Mouse (Mus musculus): ENCODE measurements at regions not wholly inside any gene's neighbourhood (a gene's known extent, or its start where the extent isn't known, plus 50 kb on each side); places are given as distances from the start of the nearest gene placed in this dataset.

DNA sequence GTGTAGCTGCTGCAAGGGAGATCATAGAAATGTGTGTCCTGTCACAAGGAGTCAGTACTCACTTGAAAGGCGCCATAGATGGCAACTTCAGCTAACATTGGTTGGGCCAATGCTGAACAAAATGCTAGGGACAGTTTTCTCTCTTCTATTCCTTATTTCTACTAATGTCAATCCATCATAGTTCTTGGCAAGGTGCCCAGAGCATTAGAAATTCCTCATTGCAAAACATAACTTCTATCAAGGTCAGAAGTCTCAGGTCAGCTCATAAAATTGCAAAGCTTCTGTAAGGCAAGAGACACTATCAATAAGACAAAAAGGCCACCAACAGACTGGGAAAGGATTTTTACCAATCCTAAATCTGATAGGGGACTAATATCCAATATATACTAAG is 106.3 kb downstream of the D1Ertd622e start:
- H3K4me1 ChIP-seq (ENCODE audit: control insufficient read depth, insufficient read depth, low read length): no peaks in the 10 kb centered on the region
- 75% methylated on average over 1 of the region's 1 CpGs for WGBS
- H3K9me3 ChIP-seq (ENCODE audit: control insufficient read depth, low read length): no peaks in the 10 kb centered on the region
- no peaks in the 10 kb centered on the region for H3K36me3 ChIP-seq (ENCODE audit: control insufficient read depth, insufficient read depth, low read length)
- H3K27me3 ChIP-seq (replicated peaks; ENCODE audit: control insufficient read depth, insufficient read depth, low read length): no peaks in the 10 kb centered on the region
- ATAC-seq (ENCODE audit: low read depth): no peak
- no peak overlapping the region for H3K9ac ChIP-seq (ENCODE audit: low read depth, low read length)
- H3K4me2 ChIP-seq (ENCODE audit: low read depth, low read length): no peak overlapping the region
- DNase-seq (ENCODE audit: low spot score): no peak
- H3K4me3 ChIP-seq (ENCODE audit: low read depth, low read length): no peak overlapping the region
- no peak overlapping the region for H3K27ac ChIP-seq (replicated peaks; ENCODE audit: low read depth, low read length)

DNA sequence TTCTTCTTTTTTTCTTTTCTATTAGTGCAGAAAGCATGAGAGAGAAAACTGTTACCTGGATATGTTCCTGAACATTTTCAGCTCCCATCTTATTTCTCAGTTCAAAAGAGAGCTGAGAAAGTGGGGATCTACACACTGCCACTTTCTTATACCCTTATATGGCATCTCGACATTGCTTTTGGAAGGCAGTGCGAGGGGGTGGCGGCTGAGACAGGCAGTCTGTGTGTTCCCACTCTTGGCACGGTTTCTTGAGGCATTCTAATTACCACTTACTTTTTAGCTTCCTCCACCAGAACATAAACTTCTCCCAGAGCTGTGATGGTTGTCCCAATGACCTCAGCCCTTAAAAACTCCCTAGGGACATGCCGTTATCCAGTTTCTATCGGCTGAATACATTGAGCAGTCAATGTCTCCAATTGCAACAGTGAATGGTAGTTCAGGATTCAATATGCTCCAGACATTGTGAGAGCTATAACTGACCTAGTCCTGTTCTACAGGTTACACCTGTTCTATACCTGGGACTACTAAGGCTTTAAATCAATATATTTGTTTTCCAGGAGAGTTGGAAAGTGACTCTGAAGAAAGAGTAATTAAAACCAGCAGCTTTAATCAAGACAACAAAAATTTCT is 106.8 kb downstream of the D1Ertd622e start:
- Histone ChIP-seq H3K4me2 (ENCODE audit: low read depth, low read length) (no peak overlapping the region), H3K9me3 (ENCODE audit: control insufficient read depth, low read length) (no peaks in the 10 kb centered on the region), H3K9ac (ENCODE audit: low read depth, low read length) (no peak overlapping the region), H3K4me3 (ENCODE audit: low read depth, low read length) (no peak overlapping the region), H3K4me1 (ENCODE audit: control insufficient read depth, insufficient read depth, low read length) (no peaks in the 10 kb centered on the region), H3K27ac (replicated peaks; ENCODE audit: low read depth, low read length) (no peak overlapping the region), H3K36me3 (ENCODE audit: control insufficient read depth, insufficient read depth, low read length) (no peaks in the 10 kb centered on the region), H3K27me3 (replicated peaks; ENCODE audit: control insufficient read depth, insufficient read depth, low read length) (no peaks in the 10 kb centered on the region)
- DNase-seq (ENCODE audit: low spot score) (peak; percentile 42), ATAC-seq (ENCODE audit: low read depth) (0 out of 2 replicates have a peak, but pooled peaks have one; percentile 12)
- 60% methylated on average over 6 of the region's 6 CpGs for WGBS

DNA sequence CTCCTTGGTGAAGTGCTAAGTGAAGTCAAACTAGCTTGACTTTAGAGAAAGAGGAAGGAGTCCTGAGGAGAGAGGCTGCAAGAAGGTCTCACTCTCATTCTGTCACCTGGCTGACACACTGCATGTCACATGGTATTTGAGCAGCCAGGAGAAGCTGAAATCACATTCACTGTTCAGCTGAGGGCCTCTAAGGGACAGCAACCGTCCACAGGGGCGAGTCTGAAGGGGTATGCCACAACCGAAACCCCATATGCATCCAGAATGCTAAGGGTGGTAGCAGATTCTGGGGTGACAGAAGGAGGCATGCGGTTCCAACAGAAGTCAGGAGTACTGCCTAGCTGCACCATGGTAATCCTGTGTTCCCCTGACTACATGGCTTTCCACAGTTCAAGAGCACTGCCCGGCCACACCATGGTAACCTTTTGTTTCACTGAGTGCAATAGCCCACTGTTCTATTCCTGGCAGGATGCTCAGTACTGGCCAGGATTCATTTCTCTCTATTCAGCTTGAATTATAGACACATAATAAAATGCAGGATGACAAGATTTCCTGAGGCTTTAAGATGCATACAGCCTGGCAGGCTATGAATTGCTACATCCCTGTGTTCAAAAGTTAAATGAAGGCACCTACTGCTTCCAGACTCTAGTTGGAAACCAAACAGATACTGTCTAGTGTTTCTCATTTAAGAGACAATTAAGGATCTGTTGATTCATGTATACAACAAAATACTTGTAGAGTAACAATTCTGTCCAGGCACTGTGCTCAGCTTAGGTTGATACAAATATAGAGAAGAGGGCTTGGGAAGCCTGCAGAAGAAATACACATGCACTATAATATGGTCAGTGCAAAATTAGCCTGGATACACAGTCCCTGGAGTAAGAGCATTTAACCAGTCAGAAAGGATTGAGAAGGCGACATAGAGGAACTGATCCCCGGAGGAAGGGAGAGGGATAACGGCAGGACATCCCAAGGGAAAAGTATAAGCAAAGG is 108.1 kb downstream of the D1Ertd622e start:
- Histone ChIP-seq H3K27me3 (replicated peaks; ENCODE audit: control insufficient read depth, insufficient read depth, low read length) (no peaks in the 10 kb centered on the region), H3K9ac (ENCODE audit: low read depth, low read length) (no peak overlapping the region), H3K36me3 (ENCODE audit: control insufficient read depth, insufficient read depth, low read length) (no peaks in the 10 kb centered on the region), H3K4me2 (ENCODE audit: low read depth, low read length) (no peak overlapping the region), H3K27ac (replicated peaks; ENCODE audit: low read depth, low read length) (no peak overlapping the region), H3K4me1 (ENCODE audit: control insufficient read depth, insufficient read depth, low read length) (no peaks in the 10 kb centered on the region), H3K4me3 (ENCODE audit: low read depth, low read length) (no peak overlapping the region), H3K9me3 (ENCODE audit: control insufficient read depth, low read length) (no peaks in the 10 kb centered on the region)
- DNase-seq (ENCODE audit: low spot score) (no peak), ATAC-seq (ENCODE audit: low read depth) (no peak)
- 85% methylated on average over 8 of the region's 8 CpGs for WGBS

DNA sequence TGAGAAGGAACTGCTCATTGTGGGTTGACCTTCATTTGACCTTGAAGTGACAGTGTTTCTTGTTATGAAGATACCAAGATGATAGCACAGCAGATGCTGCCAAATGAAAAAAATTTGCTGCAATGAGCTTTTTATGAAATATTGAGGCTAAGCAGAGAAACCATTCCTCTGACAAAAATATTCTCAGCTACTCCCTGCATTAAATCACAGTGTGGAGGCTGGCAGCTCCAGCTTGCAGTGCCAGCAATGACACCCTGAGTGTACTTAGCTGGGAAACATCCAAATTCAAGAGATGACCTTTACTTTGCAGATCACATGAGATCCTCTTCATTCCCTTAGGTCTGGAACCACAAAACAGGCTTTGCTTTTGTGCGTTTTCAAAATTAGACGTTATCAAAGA is 109.0 kb downstream of the D1Ertd622e start:
- H3K9ac ChIP-seq (ENCODE audit: low read depth, low read length): no peak overlapping the region
- no peaks in the 10 kb centered on the region for H3K27me3 ChIP-seq (replicated peaks; ENCODE audit: control insufficient read depth, insufficient read depth, low read length)
- no peak overlapping the region for H3K27ac ChIP-seq (replicated peaks; ENCODE audit: low read depth, low read length)
- H3K4me1 ChIP-seq (ENCODE audit: control insufficient read depth, insufficient read depth, low read length): no peaks in the 10 kb centered on the region
- 84% methylated on average over 2 of the region's 2 CpGs for WGBS
- no peak overlapping the region for H3K4me3 ChIP-seq (ENCODE audit: low read depth, low read length)
- H3K4me2 ChIP-seq (ENCODE audit: low read depth, low read length): no peak overlapping the region
- ATAC-seq (ENCODE audit: low read depth) (no peak), DNase-seq (ENCODE audit: low spot score) (no peak)
- H3K9me3 ChIP-seq (ENCODE audit: control insufficient read depth, low read length): no peaks in the 10 kb centered on the region
- H3K36me3 ChIP-seq (ENCODE audit: control insufficient read depth, insufficient read depth, low read length): no peaks in the 10 kb centered on the region

DNA sequence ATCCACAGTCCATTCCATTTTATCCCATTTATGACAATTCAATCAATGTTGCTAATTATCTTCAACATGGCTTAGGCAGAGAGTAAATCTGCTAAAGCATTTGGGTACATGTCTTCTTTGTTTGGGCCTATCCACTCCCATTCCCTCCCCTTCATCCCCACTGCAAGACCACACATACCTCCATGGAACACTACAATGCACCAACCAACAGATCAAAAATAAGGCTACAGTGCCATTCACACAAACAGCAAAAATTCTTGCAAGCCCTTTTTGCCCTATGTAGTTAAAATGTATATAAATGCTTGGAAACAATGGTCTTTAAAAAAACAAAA is 120.7 kb downstream of the D1Ertd622e start:
- H3K9me3 ChIP-seq (ENCODE audit: control insufficient read depth, low read length): no peaks in the 10 kb centered on the region
- no peak overlapping the region for H3K4me2 ChIP-seq (ENCODE audit: low read depth, low read length)
- H3K27me3 ChIP-seq (replicated peaks; ENCODE audit: control insufficient read depth, insufficient read depth, low read length): no peaks in the 10 kb centered on the region
- no peak overlapping the region for H3K27ac ChIP-seq (replicated peaks; ENCODE audit: low read depth, low read length)
- no peak overlapping the region for H3K4me3 ChIP-seq (ENCODE audit: low read depth, low read length)
- H3K9ac ChIP-seq (ENCODE audit: low read depth, low read length): no peak overlapping the region
- DNase-seq (ENCODE audit: low spot score): no peak
- no peak for ATAC-seq (ENCODE audit: low read depth)
- no peaks in the 10 kb centered on the region for H3K36me3 ChIP-seq (ENCODE audit: control insufficient read depth, insufficient read depth, low read length)
- H3K4me1 ChIP-seq (ENCODE audit: control insufficient read depth, insufficient read depth, low read length): no peaks in the 10 kb centered on the region

DNA sequence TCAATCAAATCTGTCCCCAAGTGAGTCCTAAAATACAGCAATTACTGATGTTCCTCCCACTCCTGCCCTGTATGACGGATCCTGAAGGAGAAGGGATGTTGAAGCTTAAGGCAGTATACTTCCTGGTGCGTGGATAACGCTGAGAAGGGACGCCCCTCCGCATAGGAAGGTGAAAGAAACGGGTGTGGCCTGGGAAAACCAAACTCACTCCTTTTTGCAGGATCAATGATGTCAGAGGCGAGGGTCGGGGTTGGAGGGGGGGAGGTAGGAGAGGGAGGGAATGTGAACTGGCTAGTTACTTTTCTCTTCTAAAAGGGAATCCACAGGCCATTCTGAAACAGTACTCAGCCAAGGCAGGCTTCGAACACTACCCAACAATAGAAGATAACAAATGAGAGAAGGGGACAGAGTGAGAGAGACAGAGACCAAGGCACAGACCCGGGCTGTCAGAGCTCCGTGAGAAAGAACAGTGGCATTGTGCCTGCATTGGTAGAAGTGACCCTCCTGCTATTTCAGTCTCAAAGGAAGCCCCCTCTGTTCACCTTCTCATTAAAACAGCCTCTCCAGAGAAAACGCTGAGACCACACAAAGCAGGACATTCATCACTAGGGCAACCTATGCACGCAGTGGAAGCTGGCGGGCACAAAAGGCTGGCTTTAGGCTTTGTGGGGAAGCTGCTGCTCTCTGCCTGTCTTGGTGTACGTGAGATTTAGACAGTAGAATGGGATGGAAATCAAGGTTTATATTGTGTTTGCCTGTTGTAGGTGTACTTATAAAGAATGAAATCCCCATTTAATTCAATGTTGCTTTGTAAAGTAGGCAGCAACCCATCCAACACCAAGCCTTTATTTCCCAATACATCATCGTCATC is 121.3 kb downstream of the D1Ertd622e start:
- WGBS: 45% methylated on average over 16 of the region's 16 CpGs
- no peak overlapping the region for H3K27ac ChIP-seq (replicated peaks; ENCODE audit: low read depth, low read length)
- ATAC-seq (ENCODE audit: low read depth) (no peak; the same call in 1 of the 2 replicates), DNase-seq (ENCODE audit: low spot score) (peak; percentile 24)
- H3K4me2 ChIP-seq (ENCODE audit: low read depth, low read length): no peak overlapping the region
- no peak overlapping the region for H3K4me3 ChIP-seq (ENCODE audit: low read depth, low read length)
- H3K9ac ChIP-seq (ENCODE audit: low read depth, low read length): no peak overlapping the region
- no peaks in the 10 kb centered on the region for H3K36me3 ChIP-seq (ENCODE audit: control insufficient read depth, insufficient read depth, low read length)
- no peaks in the 10 kb centered on the region for H3K4me1 ChIP-seq (ENCODE audit: control insufficient read depth, insufficient read depth, low read length)
- H3K9me3 ChIP-seq (ENCODE audit: control insufficient read depth, low read length): no peaks in the 10 kb centered on the region
- no peaks in the 10 kb centered on the region for H3K27me3 ChIP-seq (replicated peaks; ENCODE audit: control insufficient read depth, insufficient read depth, low read length)

DNA sequence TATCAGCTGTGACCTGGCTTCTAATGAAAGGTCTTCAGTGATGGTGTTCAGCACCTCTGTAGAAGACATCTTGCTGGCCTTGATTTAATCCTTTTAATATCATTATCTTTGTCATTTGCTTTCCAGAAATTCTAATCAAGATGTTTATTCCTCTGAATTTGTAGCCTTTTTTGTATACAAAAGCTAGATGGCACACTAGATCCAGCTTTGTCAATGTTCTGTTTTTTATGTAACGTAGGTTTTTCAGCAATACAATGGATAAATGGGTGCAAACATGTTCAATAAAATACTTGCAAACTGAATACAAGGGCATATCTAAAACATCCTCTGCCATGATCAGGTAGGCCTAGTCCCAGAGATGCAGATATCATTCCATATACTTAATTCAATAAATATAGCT is 165.0 kb downstream of the D1Ertd622e start:
- ATAC-seq (ENCODE audit: low read depth): no peak

DNA sequence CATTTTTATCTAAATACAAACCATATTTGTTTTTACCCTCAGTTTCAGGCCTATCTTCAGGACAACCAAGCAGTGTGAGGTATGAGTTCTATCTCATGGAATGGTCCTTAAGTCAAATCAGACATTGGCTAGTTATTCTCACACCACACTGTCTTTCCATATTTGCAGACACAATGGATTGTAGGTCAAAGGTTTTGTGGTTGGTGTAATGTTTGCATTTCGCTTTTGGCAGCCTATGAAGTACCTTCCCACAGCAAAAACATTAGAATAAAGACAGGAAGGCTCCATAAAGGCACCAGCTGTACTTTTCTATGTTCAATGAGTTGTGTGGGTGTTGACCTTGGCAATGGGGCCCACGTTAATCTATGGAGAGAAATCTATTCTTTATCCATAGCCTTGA is 182.0 kb downstream of the D1Ertd622e start:
- Histone ChIP-seq H3K4me1 (ENCODE audit: control insufficient read depth, insufficient read depth, low read length) (no peaks in the 10 kb centered on the region), H3K4me3 (ENCODE audit: low read depth, low read length) (no peak overlapping the region), H3K9ac (ENCODE audit: low read depth, low read length) (no peak overlapping the region), H3K36me3 (ENCODE audit: control insufficient read depth, insufficient read depth, low read length) (no peaks in the 10 kb centered on the region), H3K4me2 (ENCODE audit: low read depth, low read length) (no peak overlapping the region), H3K27ac (replicated peaks; ENCODE audit: low read depth, low read length) (no peak overlapping the region), H3K27me3 (replicated peaks; ENCODE audit: control insufficient read depth, insufficient read depth, low read length) (no peaks in the 10 kb centered on the region), H3K9me3 (ENCODE audit: control insufficient read depth, low read length) (no peaks in the 10 kb centered on the region)
- DNase-seq (ENCODE audit: low spot score) (no peak), ATAC-seq (ENCODE audit: low read depth) (no peak)
- 60% methylated on average over 2 of the region's 2 CpGs for WGBS

More for the DNA sequence above, 165.0 kb downstream of the D1Ertd622e start:
- no peaks in the 10 kb centered on the region for H3K4me1 ChIP-seq (ENCODE audit: control insufficient read depth, insufficient read depth, low read length)
- no peaks in the 10 kb centered on the region for H3K27me3 ChIP-seq (replicated peaks; ENCODE audit: control insufficient read depth, insufficient read depth, low read length)
- H3K9me3 ChIP-seq (ENCODE audit: control insufficient read depth, low read length): no peaks in the 10 kb centered on the region
- DNase-seq (ENCODE audit: low spot score): no peak
- H3K4me3 ChIP-seq (ENCODE audit: low read depth, low read length): no peak overlapping the region
- 75% methylated on average over 1 of the region's 1 CpGs for WGBS
- H3K4me2 ChIP-seq (ENCODE audit: low read depth, low read length): no peak overlapping the region
- no peak overlapping the region for H3K27ac ChIP-seq (replicated peaks; ENCODE audit: low read depth, low read length)
- H3K9ac ChIP-seq (ENCODE audit: low read depth, low read length): no peak overlapping the region
- no peaks in the 10 kb centered on the region for H3K36me3 ChIP-seq (ENCODE audit: control insufficient read depth, insufficient read depth, low read length)
